Mouse (Mus musculus) CD8-positive naive resting alpha-beta T cell, adult 57 days (primary cell): ENCODE measurements around the gene Hsd3b4. TPM values are rescaled to one million over a fixed set of nuclear protein-coding genes. Genes with fewer than 3 reads are reported as not detected.

Experiments used
- total RNA-seq: library from RNA; stranded (reverse); gene quantifications from one replicate; pipeline ENCODE4 v1.2.4, GENCODE M21; 2023

The Hsd3b4 gene
- not detected for total RNA-seq

DNA sequence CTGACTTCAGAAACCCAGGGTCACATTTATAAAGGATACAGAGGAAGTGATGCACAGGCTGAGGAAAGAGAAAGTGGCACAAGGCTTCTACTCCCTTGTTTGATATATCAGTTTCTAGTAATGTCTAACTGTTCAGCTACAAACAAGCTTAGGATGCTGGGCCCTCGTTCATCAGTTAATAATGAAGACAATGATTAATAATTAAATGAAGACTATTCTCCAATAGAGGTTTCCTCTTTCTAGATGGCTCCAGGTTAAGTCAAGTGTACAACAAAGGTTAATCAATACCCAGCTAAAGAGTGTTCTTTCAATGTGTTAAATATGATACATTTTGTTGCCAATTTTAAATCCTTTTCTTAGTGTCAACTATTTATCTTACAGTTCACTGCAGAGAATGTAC, at the start of gene Hsd3b4:
Gene Hsd3b4 (minus strand): TSS at position 101 of the 400 bp plus-strand sequence.

DNA sequence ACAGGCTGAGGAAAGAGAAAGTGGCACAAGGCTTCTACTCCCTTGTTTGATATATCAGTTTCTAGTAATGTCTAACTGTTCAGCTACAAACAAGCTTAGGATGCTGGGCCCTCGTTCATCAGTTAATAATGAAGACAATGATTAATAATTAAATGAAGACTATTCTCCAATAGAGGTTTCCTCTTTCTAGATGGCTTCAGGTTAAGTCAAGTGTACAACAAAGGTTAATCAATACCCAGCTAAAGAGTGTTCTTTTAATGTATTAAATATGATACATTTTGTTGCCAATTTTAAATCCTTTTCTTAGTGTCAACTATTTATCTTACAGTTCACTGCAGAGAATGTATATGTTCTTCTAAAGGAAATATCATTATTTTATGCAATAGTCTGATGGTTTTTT, 53.3 kb downstream of the Hsd3b4 start, which contains the start of gene Gm4450:
Gene Gm4450 (minus strand): TSS at position 101 of the 400 bp plus-strand sequence.

Other genes with a start within 250 kb of the Hsd3b4 start
- gene Hmgcs2, start 230.1 kb downstream of the Hsd3b4 start, total RNA-seq, result not detected
- 68.2 TPM for gene Phgdh, start 170.5 kb downstream of the Hsd3b4 start, total RNA-seq
- not detected for gene Zfp697, start 128.1 kb downstream of the Hsd3b4 start, total RNA-seq
- not detected for gene Gm4450, start 53.4 kb downstream of the Hsd3b4 start, total RNA-seq
- gene Gm10681, start 78.3 kb upstream of the Hsd3b4 start, total RNA-seq, result not detected
- not detected for gene Hsd3b5, start 119.7 kb upstream of the Hsd3b4 start, total RNA-seq
- gene Hsd3b2, start 214.0 kb upstream of the Hsd3b4 start, total RNA-seq, result not detected